Mouse (Mus musculus) granulocyte monocyte progenitor cell, adult 5-6 weeks (primary cell): ENCODE data around the gene Rgs14. TPM values are rescaled to one million over a fixed set of nuclear protein-coding genes. Genes with fewer than 3 reads are reported as not detected.

Experiments used
- ATAC-seq: replicated peaks from 2 replicates; pipeline ENCODE4 v1.8.0; 2016; ENCODE audit warnings: mild to moderate bottlenecking, moderate TSS enrichment, inconsistent platforms; ENCODE audit not compliant: poor library complexity, severe bottlenecking
- total RNA-seq, 2 experiments: library from RNA; stranded (forward) in 1 of 2; stranded (reverse) in 1 of 2; fragments of 200-712, 200-1000 nt in 1 of 2; fragments of >200 nt in 1 of 2; fragmentation: Nextera tagmentation in 1 of 2; gene quantifications; 2 replicates each; pipeline ENCODE4 v1.2.3; 2014 to 2017

The Rgs14 gene
- total RNA-seq, 2 experiments from 2014 or later, result 8.8 to 12.8 TPM

GRCm38 (mm10) chr13:55342469-55342868, 27.1 kb upstream of the Rgs14 start:
- ATAC-seq, result no peak

GRCm38 (mm10) chr13:55344286-55344685, 25.2 kb upstream of the Rgs14 start:
- ATAC-seq, result no peak

- ATAC-seq, result no peak
Measured at GRCm38 (mm10) chr13:55346745-55347144, 22.8 kb upstream of the Rgs14 start.

- peak; percentile 33 for ATAC-seq
Measured at GRCm38 (mm10) chr13:55361145-55361544, 8.4 kb upstream of the Rgs14 start.

GRCm38 (mm10) chr13:55361974-55362452, 7.5 kb upstream of the Rgs14 start:
- ATAC-seq, result peak; percentile 10; the same call in 1 of the 2 replicates

- ATAC-seq, result peak; percentile 90
Measured at GRCm38 (mm10) chr13:55362453-55363060, 7.0 kb upstream of the Rgs14 start, which contains the start of gene Lman2. Gene Lman2, minus strand, starts transcription at chr13:55362783.

- no peak for ATAC-seq
Measured at GRCm38 (mm10) chr13:55368401-55368800, 1.1 kb upstream of the Rgs14 start.

GRCm38 (mm10) chr13:55370234-55370633, 702 bp downstream of the Rgs14 start:
- 0 out of 2 replicates have a peak, but pooled peaks have one; percentile 0 for ATAC-seq

- no peak for ATAC-seq
Measured at GRCm38 (mm10) chr13:55371007-55371681, 1.6 kb downstream of the Rgs14 start.

GRCm38 (mm10) chr13:55371740-55372139, 2.2 kb downstream of the Rgs14 start:
- no peak for ATAC-seq

GRCm38 (mm10) chr13:55374206-55374924, 4.8 kb downstream of the Rgs14 start:
- no peak for ATAC-seq

- ATAC-seq, result no peak
Measured at GRCm38 (mm10) chr13:55375877-55376276, 6.3 kb downstream of the Rgs14 start.

- ATAC-seq, result no peak
Measured at GRCm38 (mm10) chr13:55378907-55379580, 9.5 kb downstream of the Rgs14 start.

GRCm38 (mm10) chr13:55381790-55382189, 12.3 kb downstream of the Rgs14 start:
- ATAC-seq, result no peak

- no peak for ATAC-seq
Measured at GRCm38 (mm10) chr13:55390644-55391043, 21.1 kb downstream of the Rgs14 start.

- ATAC-seq, result peak; percentile 55
Measured at GRCm38 (mm10) chr13:55391626-55392029, 22.1 kb downstream of the Rgs14 start.

- peak; percentile 40 for ATAC-seq
Measured at GRCm38 (mm10) chr13:55392933-55393332, 23.4 kb downstream of the Rgs14 start.

- ATAC-seq, result peak; percentile 60
Measured at GRCm38 (mm10) chr13:55398088-55398487, 28.6 kb downstream of the Rgs14 start, which contains the start of gene Slc34a1. Gene Slc34a1, plus strand, starts transcription at chr13:55398187.

- ATAC-seq, result peak; percentile 44
Measured at GRCm38 (mm10) chr13:55399300-55400038, 29.9 kb downstream of the Rgs14 start.

GRCm38 (mm10) chr13:55400039-55400346, 30.5 kb downstream of the Rgs14 start:
- ATAC-seq, result no peak
